Mouse (Mus musculus): Measurements from ENCODE around the gene Tspan12. TPM values are rescaled to one million over a fixed set of nuclear protein-coding genes. Genes with fewer than 3 reads are reported as not detected.

Gene Tspan12
- polyA plus RNA-seq, 1 experiment from 2014 or later = 88.3 TPM

DNA sequence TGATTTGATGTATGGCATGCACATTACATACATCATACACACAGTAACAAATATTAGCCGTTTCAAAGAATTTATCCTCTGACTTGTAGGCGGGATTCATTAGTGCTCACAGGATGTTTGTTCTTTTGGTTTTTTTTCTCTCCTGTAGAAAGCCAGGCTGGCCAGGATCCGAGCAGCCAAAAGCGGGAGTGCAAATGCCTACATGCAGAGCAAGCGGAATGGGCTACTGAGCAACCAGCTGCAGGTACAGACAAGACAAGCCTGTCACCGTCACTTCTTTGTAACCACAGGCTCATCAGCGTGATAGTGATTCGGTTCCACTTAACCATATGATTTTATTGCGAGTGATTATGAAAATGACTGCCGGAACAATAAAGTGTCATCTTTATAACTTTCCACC is 130.1 kb downstream of the Tspan12 start:
- Histone ChIP-seq H3K9ac (replicated peaks; ENCODE audit: low read depth, low read length) (no peak overlapping the region), H3K4me1 (ENCODE audit: control insufficient read depth, insufficient read depth, low read length) (no peaks in the 10 kb centered on the region), H3K27me3 (ENCODE audit: control insufficient read depth, insufficient read depth, low read length) (no peaks in the 10 kb centered on the region), H3K4me2 (replicated peaks; ENCODE audit: low read depth, low read length) (no peak overlapping the region), H3K9me3 (ENCODE audit: control insufficient read depth, low read depth, low read length) (no peaks in the 10 kb centered on the region), H3K27ac (ENCODE audit: low read length) (no peak overlapping the region), H3K4me3 (ENCODE audit: low read depth, low read length) (no peak overlapping the region), H3K36me3 (ENCODE audit: control insufficient read depth, insufficient read depth, low read length) (no peaks in the 10 kb centered on the region)
- ATAC-seq (ENCODE audit: insufficient number of reproducible peaks, insufficient read depth, low FRiP score, low read depth) = no peak
- WGBS = 73% methylated on average over 10 of the region's 10 CpGs

Other genes with a start within 250 kb of the Tspan12 start
- gene Ing3, start 97.1 kb upstream of the Tspan12 start, polyA plus RNA-seq (2014; fragmentation: Nextera tagmentation; extraction: Ambion mirVana) = 49.8 and 56.9 TPM in 2 replicates
- 43.6 and 47.2 TPM in 2 replicates for gene Cped1, start 133.4 kb upstream of the Tspan12 start, polyA plus RNA-seq (2014; fragmentation: Nextera tagmentation; extraction: Ambion mirVana)